Mouse (Mus musculus) liver, adult 2 months (tissue): ENCODE results near the gene Pla2g4b. TPM values are rescaled to one million over a fixed set of nuclear protein-coding genes. Genes with fewer than 3 reads are reported as not detected.
A peak's percentile ranks its signal among the peaks of the same experiment; 100 is the strongest.

Experiments
- DNase-seq: peaks from one replicate; pipeline ENCODE4 v3.0.0-alpha.2; 2011; ENCODE audit warnings: low read depth, low spot score; ENCODE audit errors: extremely low read depth
- H3K27ac ChIP-seq: fragments of 200-500 bp; replicated peaks from 2 replicates; pipeline ENCODE4 v1.5.1; 2012; ENCODE audit warnings: low read depth, mild to moderate bottlenecking, control low read depth, inconsistent platforms, low read length; ENCODE audit not compliant: insufficient read depth
- H3K27me3 ChIP-seq: fragments of 200-500 bp; 2 replicates; pipeline ENCODE4 v1.6.1; 2012; ENCODE audit warnings: mild to moderate bottlenecking, moderate library complexity, low read length, inconsistent platforms; ENCODE audit not compliant: control insufficient read depth, insufficient read depth
- H3K36me3 ChIP-seq: fragments of 200-500 bp; 2 replicates; pipeline ENCODE4 v1.6.1; 2012; ENCODE audit warnings: low read length, inconsistent platforms; ENCODE audit not compliant: control insufficient read depth, insufficient read depth
- H3K4me1 ChIP-seq: fragments of 200-500 bp; 2 replicates; pipeline ENCODE4 v1.6.1; 2011; ENCODE audit warnings: low read length; ENCODE audit not compliant: control insufficient read depth, insufficient read depth
- H3K4me3 ChIP-seq: fragments of 200-500 bp; 2 replicates; pipeline ENCODE4 v1.5.1; 2011; ENCODE audit warnings: low read depth, mild to moderate bottlenecking, control low read depth, low read length, moderate library complexity; ENCODE audit not compliant: insufficient read depth
- H3K79me2 ChIP-seq: fragments of 200-500 bp; 2 replicates; pipeline ENCODE4 v1.6.1; 2012; ENCODE audit warnings: inconsistent platforms, mild to moderate bottlenecking, low read length, moderate library complexity; ENCODE audit not compliant: control insufficient read depth, insufficient read depth
- H3K9ac ChIP-seq: fragments of 200-500 bp; 2 replicates; pipeline ENCODE4 v1.6.1; 2012; ENCODE audit warnings: low read depth, mild to moderate bottlenecking, control low read depth, inconsistent platforms, low read length
- CTCF ChIP-seq: fragments of 200-500 bp; IDR thresholded peaks from 2 replicates; pipeline ENCODE4 v1.5.1; 2011; ENCODE audit warnings: low read depth, low read length, control low read depth
- POLR2A ChIP-seq: fragments of 200-500 bp; IDR thresholded peaks from 2 replicates; pipeline ENCODE4 v1.6.1; 2011; ENCODE audit warnings: low read length, control low read depth; ENCODE audit not compliant: insufficient read depth; ENCODE audit errors: extremely low read depth
- WGBS: fragments of 180-500 bp; shearing (Covaris S2); methylation state at CpG from one replicate; pipeline ENCODE4 v1.1.7; 2018; 5-methylcytosine and 5-hydroxymethylcytosine counted together
- polyA plus RNA-seq: library from polyadenylated mRNA; depleted of rRNA; stranded (reverse); fragments of >200 nt; gene quantifications from 2 replicates; pipeline ENCODE4 v1.2.3, GENCODE M21; 2012
- total RNA-seq: library from RNA; depleted of rRNA; stranded (reverse); fragments of >200 nt; gene quantifications from 2 replicates; pipeline ENCODE4 v1.2.3, GENCODE M21; 2014

Pla2g4b gene
- total and polyA plus RNA-seq, 2 experiments = 0.37 to 2.0 TPM

- Histone ChIP-seq H3K9ac (no peak overlapping the region), H3K4me1 (no peaks in the 10 kb centered on the region), H3K27me3 (no peaks in the 10 kb centered on the region), H3K4me3 (no peak overlapping the region), H3K36me3 (no peaks in the 10 kb centered on the region), H3K27ac (no peak overlapping the region), H3K79me2 (no peaks in the 10 kb centered on the region)
- no peak for DNase-seq
- 55% methylated on average over 6 of the region's 6 CpGs for WGBS
- TF ChIP-seq POLR2A = no peak
- TF ChIP-seq CTCF = no peak
These were observed 18.2 kb downstream of the Pla2g4b start for GRCm38 (mm10) chr2:120051405-120051804.

- Histone ChIP-seq H3K36me3 (no peaks in the 10 kb centered on the region), H3K27me3 (no peaks in the 10 kb centered on the region), H3K79me2 (no peaks in the 10 kb centered on the region), H3K4me3 (no peak overlapping the region), H3K27ac (no peak overlapping the region), H3K9ac (no peak overlapping the region), H3K4me1 (peaks cover 5% of the 10 kb centered on the region)
- TF ChIP-seq CTCF (no peak), POLR2A (no peak)
- WGBS = 72% methylated on average over 12 of the region's 12 CpGs
- peak; percentile 65 for DNase-seq
These were observed 21.7 kb downstream of the Pla2g4b start for GRCm38 (mm10) chr2:120054771-120055552.

GRCm38 (mm10) chr2:120055923-120056322 is 22.7 kb downstream of the Pla2g4b start:
- H3K9ac ChIP-seq = no peak overlapping the region
- H3K79me2 ChIP-seq = no peaks in the 10 kb centered on the region
- DNase-seq = no peak
- H3K27me3 ChIP-seq = no peaks in the 10 kb centered on the region
- WGBS = 95% methylated on average over 10 of the region's 10 CpGs
- no peak overlapping the region for H3K4me3 ChIP-seq
- TF ChIP-seq POLR2A = no peak
- no peak for TF ChIP-seq CTCF
- H3K27ac ChIP-seq = no peak overlapping the region
- H3K36me3 ChIP-seq = no peaks in the 10 kb centered on the region
- peaks cover 5% of the 10 kb centered on the region for H3K4me1 ChIP-seq

- WGBS = 13% methylated on average over 4 of the region's 4 CpGs
- Histone ChIP-seq H3K27ac (no peak overlapping the region; the same call in 1 of the 2 replicates), H3K27me3 (no peaks in the 10 kb centered on the region), H3K79me2 (no peaks in the 10 kb centered on the region), H3K36me3 (no peaks in the 10 kb centered on the region), H3K4me1 (peaks cover 5% of the 10 kb centered on the region), H3K9ac (no peak overlapping the region), H3K4me3 (no peak overlapping the region)
- TF ChIP-seq CTCF (no peak), POLR2A (no peak)
- peak; percentile 99 for DNase-seq
These were observed 25.6 kb downstream of the Pla2g4b start for GRCm38 (mm10) chr2:120058818-120059217.

- 85% methylated on average over 3 of the region's 3 CpGs for WGBS
- DNase-seq = no peak
- H3K4me3 ChIP-seq = no peak overlapping the region
- H3K27me3 ChIP-seq = no peaks in the 10 kb centered on the region
- H3K4me1 ChIP-seq = peaks cover 5% of the 10 kb centered on the region
- TF ChIP-seq POLR2A = no peak
- TF ChIP-seq CTCF = no peak
- no peaks in the 10 kb centered on the region for H3K36me3 ChIP-seq
- no peak overlapping the region for H3K9ac ChIP-seq
- H3K27ac ChIP-seq = no peak overlapping the region
- H3K79me2 ChIP-seq = no peaks in the 10 kb centered on the region
These were observed 26.2 kb downstream of the Pla2g4b start for GRCm38 (mm10) chr2:120059466-120059865.

GRCm38 (mm10) chr2:120060190-120060589 is 27.0 kb downstream of the Pla2g4b start:
- TF ChIP-seq CTCF (no peak), POLR2A (no peak)
- 74% methylated on average over 6 of the region's 6 CpGs for WGBS
- DNase-seq = no peak

More at GRCm38 (mm10) chr2:120060190-120060589, 27.0 kb downstream of the Pla2g4b start:
- H3K27ac ChIP-seq = no peak overlapping the region
- no peak overlapping the region for H3K9ac ChIP-seq
- no peaks in the 10 kb centered on the region for H3K36me3 ChIP-seq
- H3K79me2 ChIP-seq = no peaks in the 10 kb centered on the region
- no peaks in the 10 kb centered on the region for H3K27me3 ChIP-seq
- no peak overlapping the region for H3K4me3 ChIP-seq
- H3K4me1 ChIP-seq = peaks cover 5% of the 10 kb centered on the region
